Mouse (Mus musculus): ENCODE measurements around the gene BC024978.

GRCm38 (mm10) chr7:27189271-27189931, 6.2 kb upstream of the BC024978 start:
- TF ChIP-seq CTCF (IDR thresholded peaks at IDR 0.05; ENCODE audit: low read depth) = peak; percentile 51
- no peak for TF ChIP-seq EP300 (optimal IDR thresholded peaks at IDR 0.05)

Data from stomach, postnatal 0 days (tissue).